ENCODE assay signal across 8 mouse cellular contexts in genomic region chr12:72843555-72843954, GRCm38 (mm10).
DNase-seq lines count a peak whose midpoint lies in the region; ATAC-seq and TF ChIP-seq lines count a peak whose summit lies in the region.

No protein-coding gene starts in this region.

- peaks cover 5% of the 10 kb centered on the region for H3K4me1 ChIP-seq in heart, embryonic 16.5 days (ENCODE audit: control insufficient read depth, insufficient read depth, low read length)
- H3K4me1 ChIP-seq in E14TG2a.4 (replicated peaks; ENCODE audit: low read depth, low read length): peaks cover 64% of the 10 kb centered on the region
- peaks cover 6% of the 10 kb centered on the region; the same call in 1 of the 2 replicates for H3K4me1 ChIP-seq in hindbrain, embryonic 12.5 days
- no peaks in the 10 kb centered on the region for H3K4me1 ChIP-seq in liver, embryonic 16.5 days (ENCODE audit: control insufficient read depth, low read depth, low read length)

- H3K27ac ChIP-seq in heart, embryonic 16.5 days (ENCODE audit: low read length): peak overlapping the region; percentile 51; the same call in 1 of the 2 replicates
- no peak overlapping the region for H3K27ac ChIP-seq in hindbrain, embryonic 12.5 days
- H3K27ac ChIP-seq in liver, embryonic 16.5 days (ENCODE audit: low read length): no peak overlapping the region

- H3K9me3 ChIP-seq in heart, embryonic 16.5 days (replicated peaks; ENCODE audit: control insufficient read depth, low read length): 0 out of 2 replicates have a peak, but pooled peaks cover 6% of the 10 kb centered on the region
- H3K9me3 ChIP-seq in E14TG2a.4 (ENCODE audit: low read length): peaks cover 5% of the 10 kb centered on the region; the same call in 1 of the 2 replicates
- H3K9me3 ChIP-seq in hindbrain, embryonic 12.5 days (replicated peaks): peaks cover 10% of the 10 kb centered on the region; the same call in 1 of the 2 replicates
- H3K9me3 ChIP-seq in liver, embryonic 16.5 days (replicated peaks; ENCODE audit: control insufficient read depth, low read length): no peaks in the 10 kb centered on the region

- H3K27me3 ChIP-seq in heart, embryonic 16.5 days (ENCODE audit: control insufficient read depth, insufficient read depth, low read length): peaks cover 7% of the 10 kb centered on the region
- H3K27me3 ChIP-seq in E14TG2a.4 (ENCODE audit: insufficient read depth, low read length): peaks cover 7% of the 10 kb centered on the region
- peaks cover 46% of the 10 kb centered on the region for H3K27me3 ChIP-seq in hindbrain, embryonic 12.5 days
- H3K27me3 ChIP-seq in liver, embryonic 16.5 days (ENCODE audit: control insufficient read depth, insufficient read depth, low read depth, low read length): 0 out of 2 replicates have a peak, but pooled peaks cover 3% of the 10 kb centered on the region

- 78% methylated on average over 4 of the region's 4 CpGs for WGBS in heart, embryonic 16.5 days
- 88% methylated on average over 4 of the region's 4 CpGs for WGBS in hindbrain, embryonic 12.5 days
- WGBS in liver, embryonic 16.5 days (ENCODE audit: insufficient replicate concordance): 58% methylated on average over 4 of the region's 4 CpGs

- H3K9ac ChIP-seq in heart, embryonic 16.5 days (ENCODE audit: low read length): no peak overlapping the region; the same call in 1 of the 2 replicates
- peak overlapping the region; percentile 44; the same call in 1 of the 2 replicates for H3K9ac ChIP-seq in hindbrain, embryonic 12.5 days
- no peak overlapping the region for H3K9ac ChIP-seq in liver, embryonic 16.5 days (ENCODE audit: low read depth, low read length)

- peak overlapping the region; percentile 60 for H3K4me2 ChIP-seq in heart, embryonic 16.5 days (ENCODE audit: low read depth, low read length)
- peak overlapping the region; percentile 47; the same call in 1 of the 2 replicates for H3K4me2 ChIP-seq in hindbrain, embryonic 12.5 days (replicated peaks)
- 0 out of 2 replicates have a peak overlapping the region, but pooled peaks have one; percentile 13 for H3K4me2 ChIP-seq in liver, embryonic 16.5 days (ENCODE audit: low read depth, low read length)

- DNase-seq in heart, postnatal 25 days (ENCODE audit: low spot score): no peak
- DNase-seq in layer of hippocampus, adult 11-12 months (ENCODE audit: low spot score): no peak
- no peak for DNase-seq in right cerebral cortex, postnatal 25 days
- DNase-seq in cerebellum, postnatal 25 days: no peak

- no peak for TF ChIP-seq CTCF in E14TG2a.4 (conservative IDR thresholded peaks at IDR 0.05; ENCODE audit: low read length)

- intact Hi-C loops in heart, postnatal 25 days (cut with DNase I): loop anchor here (5.0 kb wide), 1 partner anchor 81 kb away; no protein-coding TSS in a partner anchor

- ATAC-seq in heart, embryonic 16.5 days (replicated peaks; ENCODE audit: extremely low read depth, insufficient read depth, low FRiP score): no peak
- ATAC-seq in hindbrain, embryonic 12.5 days (ENCODE audit: low FRiP score): no peak
- no peak for ATAC-seq in liver, embryonic 16.5 days (ENCODE audit: low read depth)

- H3K4me3 ChIP-seq in heart, embryonic 16.5 days (ENCODE audit: low read length): peak overlapping the region; percentile 36; the same call in 1 of the 2 replicates
- H3K4me3 ChIP-seq in E14TG2a.4 (replicated peaks; ENCODE audit: low read length): peak overlapping the region; percentile 65
- H3K4me3 ChIP-seq in hindbrain, embryonic 12.5 days: no peak overlapping the region
- no peak overlapping the region for H3K4me3 ChIP-seq in liver, embryonic 16.5 days (ENCODE audit: low read depth, low read length)

- H3K36me3 ChIP-seq in heart, embryonic 16.5 days (ENCODE audit: control insufficient read depth, insufficient read depth): no peaks in the 10 kb centered on the region
- H3K36me3 ChIP-seq in E14TG2a.4 (ENCODE audit: insufficient read depth, low read length): no peaks in the 10 kb centered on the region
- no peaks in the 10 kb centered on the region for H3K36me3 ChIP-seq in hindbrain, embryonic 12.5 days
- no peaks in the 10 kb centered on the region for H3K36me3 ChIP-seq in liver, embryonic 16.5 days (ENCODE audit: control insufficient read depth, insufficient read depth)

Comparison
In these comparisons a context has a peak if more than half of its experiments do, and no peak if none do; other contexts are left out.
1. H3K4me3 ChIP-seq: peak in heart, embryonic 16.5 days (single experiment) and E14TG2a.4 (single experiment); none in hindbrain, embryonic 12.5 days (single experiment) and liver, embryonic 16.5 days (single experiment).
2. Peak in every context shown above with its lines, with median percentiles within 50 percentile points of each other: H3K4me2 ChIP-seq.